Mouse (Mus musculus): ENCODE results near the gene Zfhx3.

GRCm38 (mm10) chr8:108966041-108966440, 1023.6 kb downstream of the Zfhx3 start:
- TF ChIP-seq CTCF (IDR thresholded peaks at IDR 0.05) = no peak
- no peak for TF ChIP-seq EP300 (IDR thresholded peaks at IDR 0.05)
